Mouse (Mus musculus) bone marrow, adult 2 months (tissue): ENCODE measurements around the gene Podxl2.

Experiments
- CTCF ChIP-seq: fragments of 200-500 bp; IDR thresholded peaks from 2 replicates; pipeline ENCODE4 v1.5.1; 2011; ENCODE audit warnings: low read length, control low read depth; ENCODE audit not compliant: control insufficient read depth, insufficient read depth
- POLR2A ChIP-seq: fragments of 200-500 bp; IDR thresholded peaks from 2 replicates; pipeline ENCODE4 v1.6.1; 2011; ENCODE audit warnings: low read depth, mild to moderate bottlenecking, control low read depth, low read length, borderline replicate concordance; ENCODE audit not compliant: control insufficient read depth

- no peak for TF ChIP-seq POLR2A
- peak; percentile 37; the same call in 1 of the 2 replicates for TF ChIP-seq CTCF
Observed at GRCm38 (mm10) chr6:88860914-88861313, 13.9 kb downstream of the Podxl2 start.
